Mouse (Mus musculus) megakaryocyte-erythroid progenitor cell, adult 5 weeks (primary cell): Measurements from ENCODE around the gene Asphd2. TPM values are rescaled to one million over a fixed set of nuclear protein-coding genes. Genes with fewer than 3 reads are reported as not detected.

Experiments used
- polyA plus RNA-seq: library from polyadenylated mRNA; stranded (reverse); fragments of >175 nt; gene quantifications from 2 replicates; pipeline ENCODE4 v1.2.3, GENCODE M21; 2012

The Asphd2 gene
- polyA plus RNA-seq: not detected in 2 replicates

DNA sequence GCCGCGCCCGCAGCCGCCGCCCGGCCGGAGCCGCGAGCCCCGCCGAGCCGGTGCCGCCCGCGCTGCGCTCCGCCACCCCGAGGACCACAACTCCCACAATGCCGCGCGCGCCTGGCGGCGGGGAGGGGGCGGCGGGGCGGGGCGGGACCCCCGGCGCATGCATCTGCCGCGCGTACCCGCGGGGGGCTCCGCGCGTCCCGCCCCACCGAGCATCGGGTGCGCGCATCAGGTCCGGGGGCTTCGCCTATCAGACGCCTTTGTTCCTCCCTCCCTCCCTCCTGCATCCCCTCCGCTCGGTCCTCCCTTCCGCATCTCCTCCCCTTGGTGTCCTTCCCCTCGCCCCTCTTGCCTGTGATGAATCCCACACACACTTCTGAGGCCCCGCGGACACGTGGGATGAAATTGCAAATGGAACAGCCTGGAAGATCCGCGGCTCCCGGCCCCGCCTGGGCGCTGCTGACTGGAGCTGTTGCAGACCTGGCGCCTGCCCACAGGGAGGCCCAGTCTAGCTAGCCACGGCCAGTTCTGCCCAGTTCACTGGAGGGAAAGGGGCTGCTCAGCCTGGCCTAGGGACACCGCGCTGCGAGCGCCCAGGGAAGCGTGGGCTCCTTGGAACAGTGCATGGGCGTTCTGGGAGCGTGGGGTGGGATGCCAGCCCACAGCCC is at the start of gene Asphd2:
Gene Asphd2, minus strand, starts transcription at position 88 of the 665 bp plus-strand sequence.

DNA sequence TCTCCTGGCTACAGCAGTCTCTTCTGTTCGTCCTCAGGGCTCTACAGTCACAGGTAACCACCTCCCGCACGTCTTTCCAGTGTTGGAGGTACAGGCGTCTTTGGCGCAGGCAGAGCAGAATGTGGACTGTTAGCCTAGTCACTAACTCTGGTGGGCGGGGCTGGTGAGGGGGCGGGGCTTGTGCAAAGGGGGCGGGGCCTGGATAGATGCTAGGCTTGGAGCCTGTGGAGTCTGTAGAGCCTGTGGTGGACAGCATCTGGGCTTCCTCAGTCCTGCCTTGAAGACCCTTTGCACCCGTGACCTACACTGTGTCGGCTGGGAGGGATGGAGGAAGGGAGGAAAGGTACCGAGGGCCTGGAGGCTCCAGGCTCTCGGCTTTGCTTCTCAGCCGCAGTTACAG is 38.8 kb downstream of the Asphd2 start, which contains the start of gene Gm6583:
Gene Gm6583, minus strand, starts transcription at position 124 of the 400 bp plus-strand sequence.

DNA sequence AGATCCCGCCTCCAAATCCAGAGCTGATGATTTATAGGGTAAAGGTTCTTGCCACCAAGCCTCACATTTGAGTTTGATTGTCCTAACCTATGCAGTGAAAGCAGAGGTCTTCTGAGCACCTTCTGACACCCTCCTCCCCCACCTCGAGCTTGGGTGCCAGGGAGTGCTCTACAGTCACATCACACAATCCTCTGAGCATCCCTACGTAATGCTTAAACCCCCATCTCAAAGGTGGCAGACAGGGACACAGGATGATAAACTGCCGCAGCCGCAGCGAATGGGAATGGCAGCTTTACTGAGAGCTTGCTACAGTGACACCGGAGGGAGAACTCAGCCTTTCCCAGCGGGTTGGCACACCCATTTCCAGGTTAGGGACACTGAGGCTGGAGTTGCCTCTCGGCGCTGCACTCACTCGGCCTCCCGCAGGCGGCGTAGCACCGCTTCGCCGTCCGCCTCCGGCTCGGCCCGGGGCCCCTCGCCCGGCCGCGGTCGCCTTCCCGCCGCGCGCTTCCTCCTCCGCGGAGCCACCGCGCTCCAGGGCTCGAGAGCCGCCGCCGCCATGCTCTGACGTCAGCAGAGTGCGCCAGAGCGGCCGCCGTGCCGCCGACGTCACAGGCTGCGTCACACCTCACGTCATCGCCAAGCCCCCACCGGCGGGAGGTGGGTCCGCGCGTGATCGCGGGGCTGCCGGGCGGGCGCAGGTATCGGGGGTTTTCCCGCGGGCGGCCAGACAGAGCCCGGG is 52.0 kb downstream of the Asphd2 start, which contains the start of the genes Srrd and Hps4:
Gene Srrd, minus strand, starts transcription at position 578 of the 742 bp plus-strand sequence.
Gene Hps4, plus strand, starts transcription at position 621 of the 742 bp plus-strand sequence.

Other genes with a start within 250 kb of the Asphd2 start
- 0.28 and 0.46 TPM in 2 replicates for gene Cryba4, start 142.3 kb downstream of the Asphd2 start, polyA plus RNA-seq
- gene Crybb1, start 139.1 kb downstream of the Asphd2 start, polyA plus RNA-seq: 0.06 and 0.34 TPM in 2 replicates
- gene Tpst2, start 118.2 kb downstream of the Asphd2 start, polyA plus RNA-seq: 166 and 178 TPM in 2 replicates
- 58.1 and 62.2 TPM in 2 replicates for gene Tfip11, start 68.5 kb downstream of the Asphd2 start, polyA plus RNA-seq
- 21.9 and 24.3 TPM in 2 replicates for gene Srrd, start 51.8 kb downstream of the Asphd2 start, polyA plus RNA-seq
- 31.8 and 38.2 TPM in 2 replicates for gene Hps4, start 51.8 kb downstream of the Asphd2 start, polyA plus RNA-seq
- 0.04 TPM in 1 of 2 replicates, not detected in the other for gene Gm6583, start 38.8 kb downstream of the Asphd2 start, polyA plus RNA-seq
- gene Gm6588, start 54.6 kb upstream of the Asphd2 start, polyA plus RNA-seq: not detected in 2 replicates
- gene Sez6l, start 182.3 kb upstream of the Asphd2 start, polyA plus RNA-seq: 0.01 TPM in 1 of 2 replicates, not detected in the other